Mouse (Mus musculus): ENCODE measurements around the gene Slc25a31. TPM values are rescaled to one million over a fixed set of nuclear protein-coding genes. Genes with fewer than 3 reads are reported as not detected.

Gene Slc25a31
- 0.08 and 0.10 TPM in 2 replicates for polyA plus RNA-seq (2012; rRNA removed)

DNA sequence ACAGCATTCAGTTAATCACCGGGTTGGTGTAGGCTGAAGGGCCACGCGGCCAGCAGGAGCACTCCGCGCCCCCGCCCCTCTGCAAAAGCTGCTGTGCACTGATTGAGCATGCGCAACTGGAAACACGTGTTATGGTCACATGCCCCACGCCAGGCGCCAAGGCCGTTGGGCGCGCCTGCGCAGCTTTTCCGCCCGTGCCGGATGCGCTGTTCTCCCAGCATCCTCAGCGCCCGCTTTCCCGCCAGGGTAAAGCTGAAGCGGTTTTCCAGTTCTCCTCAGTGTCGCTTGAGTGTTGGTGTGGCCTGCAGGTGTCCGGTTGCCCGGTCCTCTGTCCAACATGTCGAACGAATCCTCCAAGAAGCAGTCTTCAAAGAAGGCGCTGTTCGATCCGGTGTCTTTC, at the start of gene Slc25a31:
TSS of gene Slc25a31 (plus strand) at position 201 of the 400 bp plus-strand sequence.
- no peak within 1 kb of the TSS for H3K4me3 ChIP-seq (ENCODE audit: insufficient read depth, low read length)
- H3K4me1 ChIP-seq (ENCODE audit: control insufficient read depth, insufficient read depth, low read length) = no peaks in the 10 kb centered on the region
- no peak within 1 kb of the TSS for H3K27ac ChIP-seq (ENCODE audit: insufficient read depth, low read length)
- TF ChIP-seq POLR2A (IDR thresholded peaks at IDR 0.05; ENCODE audit: extremely low read depth, insufficient read depth, low read length) (no peak), CTCF (IDR thresholded peaks at IDR 0.05; ENCODE audit: extremely low read depth, insufficient read depth, low read length) (no peak)

DNA sequence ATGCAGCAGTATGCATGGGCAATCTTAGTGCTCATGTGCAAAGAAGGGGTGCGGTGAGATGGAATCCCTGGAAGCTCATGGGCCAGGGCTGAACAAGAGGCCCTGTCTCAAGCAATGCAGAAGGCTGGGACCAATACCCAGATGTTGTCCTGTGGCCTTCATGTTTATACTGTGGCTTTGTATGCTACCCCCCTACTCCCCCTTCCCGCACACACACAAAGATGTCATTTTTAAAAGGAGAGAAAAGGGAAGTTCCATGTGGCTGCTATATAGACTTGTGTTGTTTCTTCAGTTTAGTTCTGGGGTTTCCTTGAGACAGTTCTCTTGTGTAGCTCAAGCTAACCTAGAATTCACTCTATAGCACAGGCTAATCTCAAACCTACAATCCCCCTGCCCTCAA, 48.4 kb upstream of the Slc25a31 start:
- Histone ChIP-seq H3K27ac (ENCODE audit: insufficient read depth, low read length) (no peak overlapping the region), H3K4me3 (ENCODE audit: insufficient read depth, low read length) (no peak overlapping the region), H3K4me1 (ENCODE audit: control insufficient read depth, insufficient read depth, low read length) (no peaks in the 10 kb centered on the region)
- TF ChIP-seq POLR2A (IDR thresholded peaks at IDR 0.05; ENCODE audit: extremely low read depth, insufficient read depth, low read length) (no peak), CTCF (IDR thresholded peaks at IDR 0.05; ENCODE audit: extremely low read depth, insufficient read depth, low read length) (no peak)

DNA sequence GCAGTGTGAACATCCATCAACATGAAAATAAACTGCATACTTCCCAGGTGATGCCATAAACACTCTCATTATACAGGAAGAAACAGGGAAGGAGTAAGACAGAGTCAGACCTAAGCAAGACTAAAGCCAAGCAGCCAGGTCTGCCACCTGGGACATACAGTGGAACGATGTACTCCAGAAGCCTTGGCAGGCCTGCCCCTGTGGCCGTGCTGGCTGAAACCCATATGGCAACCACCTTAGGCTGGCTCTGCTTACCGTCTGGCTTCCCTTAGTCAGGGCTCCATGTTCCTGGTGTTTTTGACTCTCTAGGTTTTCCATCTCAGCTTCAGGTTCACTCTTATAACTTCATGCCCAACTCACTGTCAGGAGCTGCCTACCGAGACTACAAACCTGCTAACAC, 42.5 kb upstream of the Slc25a31 start:
- Histone ChIP-seq H3K4me1 (ENCODE audit: control insufficient read depth, insufficient read depth, low read length) (no peaks in the 10 kb centered on the region; the same call in 1 of the 2 replicates), H3K27ac (ENCODE audit: insufficient read depth, low read length) (no peak overlapping the region), H3K4me3 (ENCODE audit: insufficient read depth, low read length) (no peak overlapping the region)
- TF ChIP-seq POLR2A (IDR thresholded peaks at IDR 0.05; ENCODE audit: extremely low read depth, insufficient read depth, low read length) (no peak), CTCF (IDR thresholded peaks at IDR 0.05; ENCODE audit: extremely low read depth, insufficient read depth, low read length) (no peak)

DNA sequence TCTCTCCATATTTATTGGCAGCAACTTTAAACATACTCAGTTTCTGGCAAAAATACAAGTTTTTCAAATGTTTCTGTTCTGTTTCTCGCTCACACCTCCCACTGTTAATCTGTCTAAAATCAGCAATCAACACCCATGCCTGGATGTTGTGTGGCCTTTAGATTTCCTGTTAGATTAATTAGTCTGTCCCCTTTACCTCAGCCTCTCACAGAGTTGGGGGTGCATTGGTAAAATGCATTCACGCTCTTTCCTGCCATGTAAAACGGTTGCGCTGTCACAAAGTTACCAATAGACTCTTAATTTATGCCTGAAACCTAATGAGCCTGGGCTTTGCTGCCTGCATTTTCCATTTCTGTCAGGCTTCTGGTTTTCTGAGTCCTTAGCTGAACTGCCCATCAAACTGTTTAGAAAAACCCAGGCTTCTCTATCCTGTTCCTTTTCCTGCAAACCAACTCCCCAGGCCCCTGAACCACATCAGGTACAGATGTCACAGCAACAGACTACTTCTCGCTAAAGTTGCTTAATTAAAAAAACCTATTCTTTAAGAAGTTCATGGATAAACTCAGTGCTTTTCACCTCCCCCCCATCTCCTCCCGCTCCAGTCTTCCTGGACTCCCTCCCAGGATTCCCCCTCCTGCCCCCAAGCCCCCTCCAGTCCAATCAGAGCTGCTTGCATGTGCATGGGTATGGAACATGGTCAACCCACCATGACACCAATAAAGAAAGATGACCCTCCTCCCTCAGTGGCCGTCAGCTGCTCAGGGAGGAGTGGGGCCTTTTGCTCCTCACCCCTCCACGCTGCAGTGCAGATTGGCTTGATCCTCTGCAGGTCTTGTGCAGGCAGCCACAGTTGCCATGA, 41.6 kb upstream of the Slc25a31 start:
- H3K27ac ChIP-seq (ENCODE audit: insufficient read depth, low read length) = no peak overlapping the region
- no peak for TF ChIP-seq POLR2A (IDR thresholded peaks at IDR 0.05; ENCODE audit: extremely low read depth, insufficient read depth, low read length)
- no peak for TF ChIP-seq CTCF (IDR thresholded peaks at IDR 0.05; ENCODE audit: extremely low read depth, insufficient read depth, low read length)
- H3K4me1 ChIP-seq (ENCODE audit: control insufficient read depth, insufficient read depth, low read length) = no peaks in the 10 kb centered on the region; the same call in 1 of the 2 replicates
- H3K4me3 ChIP-seq (ENCODE audit: insufficient read depth, low read length) = no peak overlapping the region

DNA sequence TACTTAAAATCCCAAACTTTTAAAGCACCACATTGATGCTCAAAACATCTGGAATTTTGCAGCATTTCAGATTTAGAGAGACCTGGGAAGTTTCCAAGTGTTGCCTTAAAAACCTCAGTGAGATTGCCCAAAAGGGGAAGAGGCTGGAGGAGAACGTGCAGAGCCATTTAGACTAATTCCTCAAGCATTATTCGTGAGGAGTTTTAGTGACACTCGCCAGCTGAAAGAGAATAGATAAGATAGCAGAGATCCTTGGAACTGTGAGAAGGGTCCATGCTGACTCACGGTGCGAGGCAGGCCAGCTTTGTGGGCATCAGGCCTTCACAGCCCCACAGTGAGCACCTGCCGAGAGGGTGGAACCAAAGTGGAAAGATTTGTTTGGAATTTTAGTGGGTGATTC, 39.8 kb upstream of the Slc25a31 start:
- Histone ChIP-seq H3K27ac (ENCODE audit: insufficient read depth, low read length) (no peak overlapping the region), H3K4me3 (ENCODE audit: insufficient read depth, low read length) (no peak overlapping the region), H3K4me1 (ENCODE audit: control insufficient read depth, insufficient read depth, low read length) (no peaks in the 10 kb centered on the region; the same call in 1 of the 2 replicates)
- no peak for TF ChIP-seq POLR2A (IDR thresholded peaks at IDR 0.05; ENCODE audit: extremely low read depth, insufficient read depth, low read length)
- no peak for TF ChIP-seq CTCF (IDR thresholded peaks at IDR 0.05; ENCODE audit: extremely low read depth, insufficient read depth, low read length)

DNA sequence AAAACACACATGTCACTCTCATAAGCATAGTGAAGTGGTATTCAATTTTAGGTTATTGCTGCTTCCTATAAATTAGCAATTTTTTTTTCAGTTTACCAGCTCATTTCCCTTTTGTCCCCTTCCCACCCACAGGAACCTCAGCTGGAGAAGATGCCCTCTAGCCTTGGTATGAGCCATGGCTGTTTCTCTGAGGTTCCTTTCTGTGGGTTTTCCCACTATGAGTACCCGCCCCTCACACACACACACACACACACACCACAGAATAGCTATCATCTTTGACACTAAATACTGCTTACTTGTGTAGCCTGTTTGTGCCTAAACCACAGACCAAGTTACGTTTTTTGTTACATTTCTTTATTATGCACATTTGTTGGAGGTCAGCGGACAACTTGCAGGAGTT, 39.3 kb upstream of the Slc25a31 start:
- Histone ChIP-seq H3K4me3 (ENCODE audit: insufficient read depth, low read length) (no peak overlapping the region), H3K27ac (ENCODE audit: insufficient read depth, low read length) (no peak overlapping the region), H3K4me1 (ENCODE audit: control insufficient read depth, insufficient read depth, low read length) (no peaks in the 10 kb centered on the region; the same call in 1 of the 2 replicates)
- TF ChIP-seq CTCF (IDR thresholded peaks at IDR 0.05; ENCODE audit: extremely low read depth, insufficient read depth, low read length) = no peak
- TF ChIP-seq POLR2A (IDR thresholded peaks at IDR 0.05; ENCODE audit: extremely low read depth, insufficient read depth, low read length) = no peak

DNA sequence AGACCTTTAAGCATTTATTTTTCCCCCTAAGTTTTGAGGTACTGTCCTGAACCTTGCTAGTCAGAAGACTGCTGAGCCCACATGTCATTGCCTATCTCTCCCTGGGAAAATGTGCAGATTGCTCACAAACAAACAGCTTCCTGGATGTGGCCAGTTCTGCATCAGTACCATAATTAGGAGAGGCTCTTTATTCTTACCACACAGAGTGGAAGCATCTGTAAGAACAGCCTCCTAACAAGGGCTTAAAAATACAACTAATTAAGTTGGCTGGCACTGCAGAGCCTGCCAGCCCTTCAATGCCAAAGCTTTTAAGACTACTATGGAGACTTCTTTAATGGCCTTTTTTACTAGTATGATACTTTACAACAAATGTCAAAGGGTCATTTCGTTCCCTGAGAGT, 35.1 kb upstream of the Slc25a31 start:
- H3K4me1 ChIP-seq (ENCODE audit: control insufficient read depth, insufficient read depth, low read length) = no peaks in the 10 kb centered on the region
- no peak overlapping the region for H3K4me3 ChIP-seq (ENCODE audit: insufficient read depth, low read length)
- no peak overlapping the region for H3K27ac ChIP-seq (ENCODE audit: insufficient read depth, low read length)
- TF ChIP-seq CTCF (IDR thresholded peaks at IDR 0.05; ENCODE audit: extremely low read depth, insufficient read depth, low read length) = no peak

DNA sequence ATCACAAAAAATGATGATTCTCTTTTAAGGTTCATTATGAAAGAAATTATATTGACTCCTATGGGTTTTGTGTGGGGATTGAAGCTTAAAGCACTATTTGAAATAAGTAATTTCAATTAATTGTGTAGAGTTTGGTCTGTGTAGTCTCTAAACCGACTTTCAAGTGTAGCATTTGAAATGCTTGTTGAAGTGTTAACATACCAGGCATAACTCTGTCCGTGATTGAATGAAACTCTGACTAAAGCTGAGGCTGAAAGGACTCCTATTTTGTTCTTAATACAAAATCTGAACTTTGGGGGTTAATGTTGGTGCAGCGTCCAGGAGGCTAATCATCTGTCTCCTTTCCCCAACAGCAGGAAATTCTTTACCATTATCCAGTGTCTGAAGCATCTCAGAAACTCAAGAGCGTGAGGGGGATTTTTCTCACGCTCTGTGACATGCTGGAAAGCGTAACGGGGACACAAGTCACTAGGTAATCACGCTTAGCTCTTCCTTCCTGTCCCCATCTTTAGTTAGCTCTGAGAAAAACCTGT, 33.7 kb upstream of the Slc25a31 start:
- Histone ChIP-seq H3K27ac (ENCODE audit: insufficient read depth, low read length) (no peak overlapping the region), H3K4me3 (ENCODE audit: insufficient read depth, low read length) (no peak overlapping the region), H3K4me1 (ENCODE audit: control insufficient read depth, insufficient read depth, low read length) (no peaks in the 10 kb centered on the region)
- TF ChIP-seq POLR2A (IDR thresholded peaks at IDR 0.05; ENCODE audit: extremely low read depth, insufficient read depth, low read length) = no peak
- no peak for TF ChIP-seq CTCF (IDR thresholded peaks at IDR 0.05; ENCODE audit: extremely low read depth, insufficient read depth, low read length)

DNA sequence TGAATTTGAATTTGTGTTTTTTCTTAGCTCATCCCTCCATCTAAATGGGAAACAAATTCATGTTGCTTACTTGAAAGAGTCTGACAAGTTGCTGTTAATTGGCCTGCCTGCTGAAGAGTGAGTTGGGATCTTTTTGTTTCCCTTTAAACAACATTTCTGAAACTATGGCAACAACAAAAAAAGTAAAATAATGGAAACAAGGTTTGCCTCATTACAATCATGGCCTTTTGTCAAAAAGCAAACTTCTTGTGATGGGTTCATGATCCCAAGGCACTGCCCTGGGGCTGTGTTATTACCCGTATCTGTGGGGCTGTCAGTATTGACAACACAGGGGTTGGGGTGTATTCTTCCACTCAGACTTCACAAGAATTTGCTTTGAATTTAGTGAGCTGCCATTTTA, 29.8 kb upstream of the Slc25a31 start:
- Histone ChIP-seq H3K4me1 (ENCODE audit: control insufficient read depth, insufficient read depth, low read length) (no peaks in the 10 kb centered on the region), H3K4me3 (ENCODE audit: insufficient read depth, low read length) (no peak overlapping the region), H3K27ac (ENCODE audit: insufficient read depth, low read length) (no peak overlapping the region)
- no peak for TF ChIP-seq CTCF (IDR thresholded peaks at IDR 0.05; ENCODE audit: extremely low read depth, insufficient read depth, low read length)
- TF ChIP-seq POLR2A (IDR thresholded peaks at IDR 0.05; ENCODE audit: extremely low read depth, insufficient read depth, low read length) = no peak

DNA sequence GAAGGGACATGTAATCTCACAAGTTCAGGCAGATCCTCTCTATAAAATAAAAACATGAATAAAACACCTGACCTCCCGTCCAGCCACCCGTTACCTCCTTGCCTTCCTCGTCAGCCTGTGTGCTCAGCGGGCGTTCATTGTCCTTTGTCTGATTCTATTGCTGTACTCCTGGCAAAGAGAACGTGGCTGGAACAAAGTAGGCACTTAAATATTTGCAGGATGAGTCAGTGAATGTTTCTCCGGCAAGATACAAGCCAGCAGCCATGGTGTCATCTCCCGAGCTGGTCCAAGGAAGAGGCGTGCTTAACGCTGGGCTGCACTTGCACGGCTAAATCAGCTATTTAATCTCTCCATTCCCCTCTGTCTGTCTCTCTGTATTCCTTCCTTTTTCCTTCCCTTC, 26.3 kb upstream of the Slc25a31 start:
- H3K4me3 ChIP-seq (ENCODE audit: insufficient read depth, low read length) = no peak overlapping the region
- no peak overlapping the region for H3K27ac ChIP-seq (ENCODE audit: insufficient read depth, low read length)
- no peaks in the 10 kb centered on the region; the same call in 1 of the 2 replicates for H3K4me1 ChIP-seq (ENCODE audit: control insufficient read depth, insufficient read depth, low read length)
- TF ChIP-seq CTCF (IDR thresholded peaks at IDR 0.05; ENCODE audit: extremely low read depth, insufficient read depth, low read length) = no peak

Measured in cortical plate, adult 2 months (tissue).